Mouse (Mus musculus) liver, embryonic 12.5 days (tissue): ENCODE measurements around the gene Bcat2. TPM values are rescaled to one million over a fixed set of nuclear protein-coding genes. Genes with fewer than 3 reads are reported as not detected.

Experiments used
- ATAC-seq: fragments of 200-750 bp; cut with Nextera tagmentation; 2 replicates; pipeline ENCODE4 v1.8.0; 2017; ENCODE audit warnings: moderate number of reproducible peaks, mild to moderate bottlenecking, moderate library complexity
- H3K27ac ChIP-seq: fragments of 300-500 bp; sonication (generic); 2 replicates; pipeline ENCODE4 v1.5.1; 2016; ENCODE audit warnings: mild to moderate bottlenecking
- H3K27me3 ChIP-seq: fragments of 300-500 bp; sonication (generic); replicated peaks from 2 replicates; pipeline ENCODE4 v1.6.1; 2016; ENCODE audit warnings: mild to moderate bottlenecking, moderate library complexity
- H3K36me3 ChIP-seq: fragments of 300-500 bp; sonication (generic); 2 replicates; pipeline ENCODE4 v1.6.1; 2016; ENCODE audit warnings: mild to moderate bottlenecking, moderate library complexity
- H3K4me1 ChIP-seq: fragments of 300-500 bp; sonication (generic); 2 replicates; pipeline ENCODE4 v1.6.1; 2016
- H3K4me2 ChIP-seq: fragments of 300-500 bp; sonication (generic); 2 replicates; pipeline ENCODE4 v1.6.1; 2016; ENCODE audit warnings: mild to moderate bottlenecking, moderate library complexity
- H3K4me3 ChIP-seq: fragments of 300-500 bp; sonication (generic); 2 replicates; pipeline ENCODE4 v1.5.1; 2016; ENCODE audit warnings: mild to moderate bottlenecking, moderate library complexity
- H3K9ac ChIP-seq: fragments of 300-500 bp; sonication (generic); 2 replicates; pipeline ENCODE4 v1.6.1; 2016; ENCODE audit warnings: mild to moderate bottlenecking, moderate library complexity
- H3K9me3 ChIP-seq: fragments of 300-500 bp; sonication (generic); replicated peaks from 2 replicates; pipeline ENCODE4 v1.6.1; 2016; ENCODE audit warnings: mild to moderate bottlenecking, moderate library complexity
- WGBS: fragments of 180-500 bp; shearing (Covaris S2); methylation state at CpG from one replicate; pipeline ENCODE4 v1.1.7; 2016; ENCODE audit not compliant: insufficient replicate concordance; 5-methylcytosine and 5-hydroxymethylcytosine counted together
- polyA plus RNA-seq: library from polyadenylated mRNA; unstranded; fragments of >200 nt; fragmentation: Nextera tagmentation; extraction: Ambion mirVana; gene quantifications from 2 replicates; pipeline ENCODE4 v1.2.1, GENCODE M21; 2016

Bcat2 gene
- polyA plus RNA-seq, 1 experiment from 2014 or later: 54.7 TPM

- 50% methylated on average over 8 of the region's 8 CpGs for WGBS
- Histone ChIP-seq H3K27ac (no peak overlapping the region), H3K36me3 (no peaks in the 10 kb centered on the region), H3K9me3 (no peaks in the 10 kb centered on the region), H3K9ac (no peak overlapping the region; the same call in 1 of the 2 replicates), H3K4me3 (no peak overlapping the region), H3K4me2 (no peak overlapping the region), H3K4me1 (peaks cover 32% of the 10 kb centered on the region), H3K27me3 (0 out of 2 replicates have a peak, but pooled peaks cover 16% of the 10 kb centered on the region)
- no peak for ATAC-seq
Observed at GRCm38 (mm10) chr7:45553519-45553918, 16.4 kb upstream of the Bcat2 start.

GRCm38 (mm10) chr7:45553990-45554389 lies 16.0 kb upstream of the Bcat2 start:
- Histone ChIP-seq H3K4me1 (peaks cover 33% of the 10 kb centered on the region), H3K36me3 (no peaks in the 10 kb centered on the region), H3K4me3 (no peak overlapping the region), H3K9ac (no peak overlapping the region; the same call in 1 of the 2 replicates), H3K27ac (no peak overlapping the region), H3K27me3 (0 out of 2 replicates have a peak, but pooled peaks cover 15% of the 10 kb centered on the region), H3K4me2 (no peak overlapping the region), H3K9me3 (no peaks in the 10 kb centered on the region)
- no peak for ATAC-seq
- 80% methylated on average over 2 of the region's 2 CpGs for WGBS

GRCm38 (mm10) chr7:45554744-45555143 lies 15.2 kb upstream of the Bcat2 start, which contains the start of gene Hsd17b14:
Gene Hsd17b14 (plus strand): TSS chr7:45554893.
- Histone ChIP-seq H3K9me3 (no peaks in the 10 kb centered on the region), H3K4me3 (no peak within 1 kb of the TSS), H3K27ac (no peak within 1 kb of the TSS), H3K4me2 (no peak within 1 kb of the TSS), H3K36me3 (no peaks in the 10 kb centered on the region), H3K9ac (no peak within 1 kb of the TSS; the same call in 1 of the 2 replicates), H3K27me3 (0 out of 2 replicates have a peak, but pooled peaks cover 15% of the 10 kb centered on the region), H3K4me1 (peaks cover 37% of the 10 kb centered on the region)
- 61% methylated on average over 8 of the region's 8 CpGs for WGBS
- no peak for ATAC-seq

- Histone ChIP-seq H3K9ac (no peak overlapping the region), H3K27ac (no peak overlapping the region), H3K9me3 (no peaks in the 10 kb centered on the region), H3K4me3 (no peak overlapping the region), H3K36me3 (no peaks in the 10 kb centered on the region), H3K27me3 (0 out of 2 replicates have a peak, but pooled peaks cover 15% of the 10 kb centered on the region), H3K4me1 (peaks cover 46% of the 10 kb centered on the region), H3K4me2 (no peak overlapping the region)
- ATAC-seq: no peak
- whole genome bisulfite sequencing: 15% methylated on average over 8 of the region's 8 CpGs
Observed at GRCm38 (mm10) chr7:45555787-45556186, 14.2 kb upstream of the Bcat2 start.

DNA sequence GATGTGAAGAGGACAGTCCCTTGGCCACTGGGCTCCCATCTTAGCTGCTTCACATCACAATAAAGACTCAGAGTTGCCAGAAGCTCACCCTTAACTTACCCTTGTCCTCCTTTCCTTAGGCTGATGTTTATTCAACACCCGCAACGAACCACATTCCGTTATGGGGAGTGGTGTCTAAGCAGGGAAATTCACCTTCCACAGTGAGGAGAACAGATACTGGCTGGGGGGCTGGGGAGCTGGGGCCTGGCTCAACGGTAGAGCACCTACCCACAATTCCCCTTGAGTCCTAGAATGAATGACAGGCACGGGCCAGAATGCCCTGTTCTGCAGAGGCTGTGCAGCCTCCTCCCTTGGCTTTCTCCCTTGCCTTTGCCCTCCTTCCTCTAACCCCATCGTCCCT lies 11.0 kb upstream of the Bcat2 start:
- H3K4me1 ChIP-seq: peaks cover 59% of the 10 kb centered on the region
- no peaks in the 10 kb centered on the region for H3K9me3 ChIP-seq
- no peak overlapping the region for H3K4me2 ChIP-seq
- no peak overlapping the region for H3K9ac ChIP-seq
- ATAC-seq: no peak
- 0 out of 2 replicates have a peak, but pooled peaks cover 8% of the 10 kb centered on the region for H3K27me3 ChIP-seq
- WGBS: 51% methylated on average over 5 of the region's 6 CpGs
- no peak overlapping the region for H3K27ac ChIP-seq
- H3K4me3 ChIP-seq: no peak overlapping the region
- no peaks in the 10 kb centered on the region for H3K36me3 ChIP-seq

- 0 out of 2 replicates have a peak overlapping the region, but pooled peaks have one; percentile 0 for H3K27ac ChIP-seq
- H3K4me2 ChIP-seq: peak overlapping the region; percentile 61
- ATAC-seq: no peak
- no peaks in the 10 kb centered on the region for H3K9me3 ChIP-seq
- H3K27me3 ChIP-seq: no peaks in the 10 kb centered on the region
- H3K36me3 ChIP-seq: no peaks in the 10 kb centered on the region
- H3K4me1 ChIP-seq: peaks cover 60% of the 10 kb centered on the region
- 51% methylated on average over 7 of the region's 7 CpGs for WGBS
- H3K4me3 ChIP-seq: no peak overlapping the region
- H3K9ac ChIP-seq: peak overlapping the region; percentile 25; the same call in 1 of the 2 replicates
Observed at GRCm38 (mm10) chr7:45560241-45560640, 9.7 kb upstream of the Bcat2 start.

DNA sequence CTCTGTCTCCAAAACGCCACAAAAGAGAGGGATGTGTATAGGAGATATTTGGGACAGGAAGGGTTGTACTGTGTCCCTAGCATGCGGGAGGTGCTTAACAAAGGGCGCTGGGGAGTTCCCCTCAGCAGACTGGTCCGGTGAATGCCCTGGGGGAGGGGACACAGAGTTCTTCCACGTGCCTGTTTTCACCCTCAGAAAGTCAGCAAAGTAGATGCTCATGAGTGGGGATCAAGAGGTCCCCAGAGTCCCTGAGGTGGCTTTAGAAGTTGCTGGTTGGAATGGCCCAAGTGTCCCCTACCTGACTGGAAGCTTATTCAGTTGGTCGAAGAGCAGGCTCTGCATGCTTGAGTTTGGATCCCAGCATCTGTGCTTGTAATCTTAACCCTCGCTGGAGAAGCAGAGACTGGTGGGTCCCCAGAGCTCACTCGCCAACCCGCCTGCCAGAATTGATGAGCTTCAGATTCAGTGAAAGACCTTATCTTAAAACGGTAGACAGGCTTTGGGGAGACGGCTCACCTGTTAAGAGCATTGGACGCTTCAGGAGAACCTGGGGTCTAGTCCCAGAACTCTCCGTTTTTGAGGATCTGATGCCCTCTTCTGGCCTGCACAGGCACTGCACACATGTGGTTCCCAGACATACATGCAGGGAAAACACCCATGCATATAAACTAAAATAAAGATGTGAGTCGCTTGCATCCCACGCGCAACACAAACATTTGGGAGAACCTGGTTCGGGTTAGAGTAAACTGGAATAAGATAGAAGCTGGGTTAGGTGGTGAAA lies 8.9 kb upstream of the Bcat2 start:
- Histone ChIP-seq H3K9me3 (no peaks in the 10 kb centered on the region), H3K27ac (peak overlapping the region; percentile 46), H3K4me2 (peak overlapping the region; percentile 61), H3K9ac (peak overlapping the region; percentile 41; the same call in 1 of the 2 replicates), H3K36me3 (no peaks in the 10 kb centered on the region), H3K4me1 (peaks cover 59% of the 10 kb centered on the region), H3K27me3 (no peaks in the 10 kb centered on the region), H3K4me3 (peak overlapping the region; percentile 25)
- peak; percentile 67 for ATAC-seq
- whole genome bisulfite sequencing: 10% methylated on average over 17 of the region's 17 CpGs

DNA sequence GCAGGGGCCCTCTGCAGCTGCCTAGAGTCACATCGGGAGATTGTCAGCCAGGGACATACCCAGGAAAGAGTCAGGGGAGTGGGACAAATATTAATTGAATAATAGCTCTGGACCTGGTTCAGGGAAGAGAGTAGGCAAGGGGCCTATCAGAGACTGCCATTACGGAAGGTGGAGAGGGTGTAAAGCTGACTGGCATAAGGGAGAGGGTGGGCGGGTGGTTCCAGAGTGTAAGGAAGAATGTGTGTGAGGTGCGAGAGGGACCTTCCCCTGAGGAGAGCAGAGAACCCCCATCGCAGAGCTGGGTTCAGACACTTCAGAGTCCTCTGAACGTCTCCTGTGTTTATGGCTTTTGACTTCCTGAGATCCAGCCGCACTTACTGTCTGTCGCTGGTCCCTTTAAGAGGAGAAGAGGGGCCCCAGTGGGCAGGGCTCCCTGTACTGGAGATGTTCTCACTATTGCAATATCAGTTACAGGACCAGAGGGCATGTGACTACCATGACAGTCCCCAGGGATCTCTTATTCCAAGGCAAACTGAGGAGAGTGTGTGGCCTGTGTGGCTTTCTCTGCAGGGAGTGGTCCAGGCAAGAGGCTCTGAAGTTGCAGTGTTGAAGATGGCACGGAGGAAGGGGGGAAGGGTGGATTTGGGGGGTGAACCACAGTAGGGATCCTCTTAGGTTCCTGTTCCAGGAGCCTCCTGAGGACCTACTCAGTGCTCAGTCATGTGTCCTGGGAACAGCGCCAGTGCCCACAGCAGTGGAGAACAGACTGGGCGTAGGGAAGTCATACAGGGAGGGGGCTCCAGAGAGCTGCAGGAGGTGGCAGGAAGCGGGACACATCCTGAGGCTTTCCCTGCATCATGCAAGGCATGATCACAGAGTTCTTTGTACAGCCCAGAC lies 8.1 kb upstream of the Bcat2 start:
- ATAC-seq: peak; percentile 75
- peak overlapping the region; percentile 61 for H3K4me2 ChIP-seq
- H3K36me3 ChIP-seq: no peaks in the 10 kb centered on the region
- H3K4me3 ChIP-seq: peak overlapping the region; percentile 25
- H3K9me3 ChIP-seq: no peaks in the 10 kb centered on the region
- H3K27me3 ChIP-seq: no peaks in the 10 kb centered on the region
- H3K4me1 ChIP-seq: peaks cover 56% of the 10 kb centered on the region
- peak overlapping the region; percentile 41 for H3K9ac ChIP-seq
- H3K27ac ChIP-seq: peak overlapping the region; percentile 46
- WGBS: 30% methylated on average over 12 of the region's 12 CpGs

DNA sequence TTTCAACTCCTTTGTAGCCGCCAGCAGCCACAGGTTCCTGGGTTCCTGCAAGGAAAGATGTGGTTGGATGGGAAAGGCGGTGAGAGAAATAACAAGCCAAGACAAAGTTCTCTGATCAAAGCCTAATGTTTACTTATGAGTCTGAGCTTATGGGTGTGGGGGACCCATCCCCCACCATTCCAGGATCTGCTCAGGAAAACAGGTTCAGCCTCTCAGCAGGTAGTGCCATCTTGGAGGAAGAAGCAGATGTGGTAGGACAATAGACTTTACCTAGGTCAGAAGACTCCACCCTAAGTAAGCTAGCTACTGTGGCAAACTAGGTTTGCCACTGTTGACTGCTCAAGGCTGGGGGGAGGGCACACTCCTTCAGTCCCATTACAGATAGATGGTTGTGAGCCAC lies 5.1 kb upstream of the Bcat2 start:
- Histone ChIP-seq H3K4me2 (no peak overlapping the region), H3K4me1 (peaks cover 72% of the 10 kb centered on the region), H3K27ac (no peak overlapping the region), H3K9me3 (no peaks in the 10 kb centered on the region), H3K4me3 (no peak overlapping the region), H3K27me3 (no peaks in the 10 kb centered on the region), H3K36me3 (0 out of 2 replicates have a peak, but pooled peaks cover under 1% of the 10 kb centered on the region), H3K9ac (no peak overlapping the region)
- ATAC-seq: no peak
- 68% methylated on average over 2 of the region's 2 CpGs for WGBS

DNA sequence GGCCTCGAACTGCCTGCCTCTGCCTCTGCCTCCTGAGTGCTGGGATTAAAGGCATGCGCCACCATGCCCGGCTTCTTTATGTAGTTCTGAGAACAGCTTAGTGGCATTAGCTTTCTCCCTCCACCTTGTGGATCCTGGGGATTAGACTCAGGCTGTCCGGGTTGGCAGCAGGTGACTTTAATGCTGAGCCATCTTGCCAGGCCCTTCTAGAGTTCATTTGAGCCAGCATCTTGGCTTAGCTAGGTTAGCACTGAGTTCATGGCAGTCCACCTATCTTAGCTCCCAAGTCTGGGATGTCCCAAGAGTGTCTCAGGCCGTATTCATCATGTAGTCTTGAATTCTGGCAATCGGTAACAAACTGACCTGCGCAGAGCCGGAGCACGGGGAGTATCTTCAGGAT lies 4.5 kb upstream of the Bcat2 start:
- no peak overlapping the region for H3K27ac ChIP-seq
- no peaks in the 10 kb centered on the region for H3K9me3 ChIP-seq
- WGBS: 78% methylated on average over 9 of the region's 9 CpGs
- H3K9ac ChIP-seq: no peak overlapping the region
- 0 out of 2 replicates have a peak, but pooled peaks cover 4% of the 10 kb centered on the region for H3K36me3 ChIP-seq
- H3K4me1 ChIP-seq: peaks cover 72% of the 10 kb centered on the region
- no peak overlapping the region for H3K4me3 ChIP-seq
- ATAC-seq: no peak
- H3K4me2 ChIP-seq: no peak overlapping the region
- no peaks in the 10 kb centered on the region for H3K27me3 ChIP-seq

DNA sequence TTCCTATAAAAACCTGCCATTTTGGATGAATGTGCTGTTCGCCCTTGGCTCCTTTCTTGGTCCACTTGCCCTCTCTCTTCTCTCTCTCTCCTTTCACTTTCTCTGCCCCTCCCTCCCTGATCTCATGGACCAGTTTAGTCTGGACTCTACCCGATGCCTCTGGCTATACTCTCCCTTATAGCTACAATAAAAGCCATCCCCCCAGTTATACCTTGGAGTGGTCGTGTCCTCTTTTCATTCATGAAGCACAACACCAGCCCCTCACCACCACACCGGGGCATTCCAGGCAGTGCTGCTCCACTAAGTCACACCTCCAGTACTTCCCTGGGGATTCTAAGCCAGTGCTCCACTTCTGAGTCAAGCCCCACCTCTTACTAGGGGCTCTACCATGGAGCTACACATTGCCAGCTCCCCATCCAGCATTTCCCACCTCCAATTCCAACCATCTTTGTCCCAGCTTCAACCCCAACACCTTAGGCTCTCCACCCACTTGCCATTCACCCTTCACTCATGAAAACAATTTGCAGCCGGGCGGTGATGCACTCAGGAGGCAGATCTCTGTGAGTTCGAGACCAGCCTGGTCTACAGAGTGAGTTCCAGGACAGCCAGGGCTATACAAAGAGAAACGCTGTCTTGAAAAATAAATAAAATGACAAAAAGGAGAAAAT lies 2.7 kb upstream of the Bcat2 start:
- peaks cover 72% of the 10 kb centered on the region for H3K4me1 ChIP-seq
- H3K4me3 ChIP-seq: 0 out of 2 replicates have a peak overlapping the region, but pooled peaks have one; percentile 58
- peak overlapping the region; percentile 96 for H3K4me2 ChIP-seq
- H3K36me3 ChIP-seq: 0 out of 2 replicates have a peak, but pooled peaks cover 4% of the 10 kb centered on the region
- peak overlapping the region; percentile 58; the same call in 1 of the 2 replicates for H3K9ac ChIP-seq
- H3K9me3 ChIP-seq: no peaks in the 10 kb centered on the region
- H3K27me3 ChIP-seq: no peaks in the 10 kb centered on the region
- WGBS: 70% methylated on average over 8 of the region's 8 CpGs
- no peak for ATAC-seq
- peak overlapping the region; percentile 89 for H3K27ac ChIP-seq
